Mouse (Mus musculus): Measurements from ENCODE around the gene Izumo2. TPM values are rescaled to one million over a fixed set of nuclear protein-coding genes. Genes with fewer than 3 reads are reported as not detected.

Gene Izumo2
- polyA plus RNA-seq, 1 experiment from 2014 or later = not detected

DNA sequence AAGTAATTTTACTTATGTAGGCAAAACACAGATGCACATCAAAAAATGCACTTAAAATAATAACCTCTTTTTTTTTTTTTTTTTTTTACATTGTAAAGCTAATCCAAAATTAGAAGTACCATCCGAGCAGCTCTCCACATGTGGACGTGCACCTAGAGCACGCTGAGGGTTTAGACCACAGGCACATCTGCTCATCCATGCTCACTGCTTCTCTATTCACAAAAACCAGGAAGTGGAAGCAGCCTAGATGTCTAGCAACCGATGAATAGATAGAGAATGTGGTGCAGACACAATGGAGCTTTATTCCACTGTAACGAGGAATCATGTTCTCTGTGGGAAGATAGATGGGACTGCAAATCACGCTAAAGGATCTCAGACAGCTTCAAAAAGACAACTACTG, 33.4 kb upstream of the Izumo2 start:
- no peak for ATAC-seq (ENCODE audit: insufficient number of reproducible peaks, low FRiP score, low TSS enrichment, low read depth)
- no peaks in the 10 kb centered on the region for H3K9me3 ChIP-seq

DNA sequence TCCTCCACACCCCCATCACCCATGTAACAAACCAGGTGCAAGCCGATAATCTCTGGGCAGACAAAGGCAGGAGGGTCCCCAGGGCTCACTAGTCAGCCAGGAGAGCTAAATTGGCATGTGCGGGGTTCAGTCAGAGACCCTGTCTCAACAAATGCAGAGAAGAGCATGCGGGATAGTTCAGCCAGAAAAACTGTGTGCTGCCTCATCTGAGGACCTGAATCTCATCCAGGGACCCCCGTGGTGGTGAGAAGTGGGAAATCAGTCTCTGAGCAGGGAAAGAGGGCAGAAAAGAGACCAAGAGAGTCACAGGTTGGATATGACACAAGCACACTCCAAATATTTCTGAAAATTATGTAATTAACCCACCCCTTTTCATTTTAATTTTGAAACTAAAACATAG, 32.4 kb upstream of the Izumo2 start:
- Histone ChIP-seq H3K4me1 (peaks cover 2% of the 10 kb centered on the region), H3K9me3 (no peaks in the 10 kb centered on the region), H3K36me3 (no peaks in the 10 kb centered on the region), H3K27ac (no peak overlapping the region), H3K27me3 (peaks cover 6% of the 10 kb centered on the region), H3K4me2 (no peak overlapping the region), H3K4me3 (no peak overlapping the region), H3K9ac (no peak overlapping the region)
- no peak for ATAC-seq (ENCODE audit: insufficient number of reproducible peaks, low FRiP score, low TSS enrichment, low read depth)
- 58% methylated on average over 4 of the region's 4 CpGs for WGBS

More for the DNA sequence above, 33.4 kb upstream of the Izumo2 start:
- WGBS = 85% methylated on average over 6 of the region's 6 CpGs
- H3K4me1 ChIP-seq = peaks cover 6% of the 10 kb centered on the region
- H3K9ac ChIP-seq = no peak overlapping the region
- no peak overlapping the region for H3K4me3 ChIP-seq
- H3K27ac ChIP-seq = no peak overlapping the region
- H3K27me3 ChIP-seq = peaks cover 16% of the 10 kb centered on the region
- no peaks in the 10 kb centered on the region for H3K36me3 ChIP-seq
- H3K4me2 ChIP-seq = no peak overlapping the region

DNA sequence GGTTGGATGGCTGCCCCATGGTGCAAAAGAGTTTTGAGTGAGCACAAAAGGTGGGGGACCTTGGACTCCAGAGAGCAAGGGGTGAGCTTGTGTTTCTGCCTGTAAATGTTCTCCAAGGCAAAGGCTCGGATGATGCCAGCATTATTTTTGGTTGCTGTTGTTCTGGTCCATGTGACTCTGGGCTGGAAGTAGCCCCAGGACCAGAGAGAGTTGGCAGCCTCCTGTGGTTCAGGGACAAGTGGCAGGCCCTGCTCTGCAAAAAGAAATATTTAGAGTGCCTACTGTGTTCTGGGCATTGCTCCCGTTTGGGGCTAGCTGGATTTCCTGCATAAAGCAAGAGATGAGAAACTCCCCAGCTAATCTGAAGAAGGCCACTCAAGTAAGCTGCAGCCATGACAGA, 31.9 kb upstream of the Izumo2 start:
- Histone ChIP-seq H3K4me1 (no peaks in the 10 kb centered on the region), H3K27ac (no peak overlapping the region), H3K36me3 (no peaks in the 10 kb centered on the region), H3K27me3 (peaks cover 1% of the 10 kb centered on the region), H3K9me3 (no peaks in the 10 kb centered on the region), H3K9ac (no peak overlapping the region), H3K4me2 (no peak overlapping the region), H3K4me3 (no peak overlapping the region)
- WGBS = 49% methylated on average over 2 of the region's 2 CpGs
- ATAC-seq (ENCODE audit: insufficient number of reproducible peaks, low FRiP score, low TSS enrichment, low read depth) = no peak

DNA sequence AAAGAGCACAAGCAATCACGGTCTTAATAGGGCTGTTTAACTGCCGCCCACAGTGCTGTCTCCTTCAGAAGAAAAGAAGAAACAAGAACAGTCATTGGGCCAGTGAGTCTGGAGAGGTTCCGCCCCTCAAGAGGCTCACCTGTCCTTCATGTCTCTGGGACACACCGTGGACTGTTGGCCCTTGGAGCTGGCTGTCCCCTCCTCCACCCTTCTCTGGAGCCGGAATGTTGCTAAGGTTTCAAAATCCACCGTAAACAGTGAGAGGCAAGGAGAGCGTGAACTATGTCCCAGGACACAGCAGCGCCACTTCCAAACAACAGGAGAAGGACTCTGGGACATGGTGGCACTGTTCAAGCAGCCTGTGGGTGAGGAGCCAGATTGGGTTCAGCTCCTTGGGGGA, 24.9 kb upstream of the Izumo2 start:
- WGBS = 74% methylated on average over 8 of the region's 8 CpGs
- no peak for ATAC-seq (ENCODE audit: insufficient number of reproducible peaks, low FRiP score, low TSS enrichment, low read depth)

DNA sequence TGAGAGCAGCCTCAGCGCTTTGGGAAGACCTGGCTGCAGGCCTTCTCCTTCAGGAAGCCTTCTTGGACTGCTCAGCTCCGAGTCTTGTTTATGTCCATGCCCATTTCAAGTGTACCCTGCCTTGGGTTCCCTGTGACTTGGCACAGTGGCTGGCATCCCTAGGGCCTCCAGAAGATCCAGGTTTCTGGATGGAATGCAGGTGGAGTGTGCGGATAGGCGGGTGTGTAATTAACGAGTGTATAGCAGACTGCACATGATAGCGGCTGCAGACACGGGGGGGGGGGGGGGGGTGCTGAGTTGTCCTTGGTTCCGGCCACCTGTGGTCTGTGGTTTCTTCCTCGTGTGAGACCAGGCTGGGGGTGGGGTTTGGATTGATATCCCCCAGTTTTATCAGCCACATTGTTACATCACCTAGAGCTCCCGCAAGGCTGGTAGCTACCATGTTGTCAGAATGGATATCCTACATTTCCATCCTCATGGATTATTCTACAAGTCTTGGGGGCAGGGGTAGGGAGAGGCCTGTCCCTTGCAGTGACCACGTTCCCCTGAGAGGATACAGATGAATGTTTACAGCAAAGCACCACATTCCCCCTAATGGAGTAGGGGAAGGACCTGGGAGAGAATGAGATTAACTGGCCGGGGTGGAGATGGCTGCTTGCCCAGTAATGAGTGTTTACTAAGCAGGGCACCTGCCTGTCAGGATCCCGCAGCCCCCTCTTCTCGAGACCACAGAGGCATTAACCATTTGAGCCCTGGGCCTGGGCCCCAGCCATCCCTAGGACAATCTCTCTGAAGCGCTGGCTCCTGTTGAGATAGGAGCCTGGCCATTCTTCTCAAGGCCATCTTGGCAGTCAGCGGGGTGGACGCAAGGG, 22.8 kb upstream of the Izumo2 start:
- Histone ChIP-seq H3K36me3 (no peaks in the 10 kb centered on the region), H3K9ac (no peak overlapping the region), H3K4me3 (no peak overlapping the region), H3K27ac (no peak overlapping the region), H3K9me3 (no peaks in the 10 kb centered on the region), H3K4me2 (no peak overlapping the region), H3K27me3 (no peaks in the 10 kb centered on the region), H3K4me1 (0 out of 2 replicates have a peak, but pooled peaks cover 4% of the 10 kb centered on the region)
- WGBS = 58% methylated on average over 16 of the region's 17 CpGs
- no peak for ATAC-seq (ENCODE audit: insufficient number of reproducible peaks, low FRiP score, low TSS enrichment, low read depth)

More for the DNA sequence above, 24.9 kb upstream of the Izumo2 start:
- Histone ChIP-seq H3K9me3 (no peaks in the 10 kb centered on the region), H3K4me2 (no peak overlapping the region), H3K27ac (no peak overlapping the region), H3K36me3 (no peaks in the 10 kb centered on the region), H3K4me3 (no peak overlapping the region), H3K27me3 (no peaks in the 10 kb centered on the region), H3K4me1 (0 out of 2 replicates have a peak, but pooled peaks cover 4% of the 10 kb centered on the region), H3K9ac (no peak overlapping the region)

DNA sequence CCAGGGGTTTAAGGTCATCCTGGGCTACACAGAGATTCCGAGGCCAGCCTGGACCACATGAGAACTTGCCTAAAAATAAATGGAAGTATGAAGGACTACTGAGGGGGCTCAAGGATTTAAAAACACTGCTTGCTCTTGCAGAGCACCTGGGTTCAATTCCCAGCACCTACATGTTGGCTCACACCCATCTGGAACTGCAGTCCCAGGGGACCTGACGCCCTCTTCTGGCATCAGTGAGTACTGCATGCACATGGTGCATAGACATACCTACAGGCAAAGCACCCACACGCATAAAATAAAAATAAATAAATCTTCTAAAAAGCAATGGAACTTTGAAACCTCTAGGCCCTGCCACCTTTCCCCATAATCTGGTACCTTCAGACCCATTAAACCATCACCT, 19.7 kb upstream of the Izumo2 start:
- Histone ChIP-seq H3K27ac (no peak overlapping the region), H3K36me3 (no peaks in the 10 kb centered on the region), H3K4me1 (0 out of 2 replicates have a peak, but pooled peaks cover 4% of the 10 kb centered on the region), H3K4me2 (no peak overlapping the region), H3K9ac (no peak overlapping the region), H3K27me3 (no peaks in the 10 kb centered on the region), H3K9me3 (no peaks in the 10 kb centered on the region), H3K4me3 (no peak overlapping the region)
- WGBS = 69% methylated on average over 3 of the region's 3 CpGs
- ATAC-seq (ENCODE audit: insufficient number of reproducible peaks, low FRiP score, low TSS enrichment, low read depth) = no peak

DNA sequence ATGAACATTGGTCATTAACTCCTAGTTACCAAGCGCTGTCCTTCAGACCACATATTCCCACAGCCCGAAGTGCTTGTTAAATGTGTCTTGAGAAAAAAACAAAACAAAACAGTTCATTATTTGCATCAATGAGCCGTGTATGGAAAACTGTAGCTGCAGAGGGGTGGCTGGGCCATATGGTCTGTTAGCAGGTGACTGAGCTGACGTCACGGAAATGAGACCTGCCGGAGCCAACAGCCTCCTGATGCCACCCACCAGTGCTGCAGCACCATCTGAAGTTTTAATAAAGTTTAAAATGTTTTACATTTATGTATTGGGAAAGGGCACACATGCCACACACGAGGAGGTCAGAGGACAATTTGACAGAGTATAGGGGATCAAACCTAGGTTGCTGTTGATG, 19.2 kb upstream of the Izumo2 start:
- WGBS = 79% methylated on average over 7 of the region's 7 CpGs
- H3K4me2 ChIP-seq = no peak overlapping the region
- 0 out of 2 replicates have a peak, but pooled peaks cover 4% of the 10 kb centered on the region for H3K4me1 ChIP-seq
- ATAC-seq (ENCODE audit: insufficient number of reproducible peaks, low FRiP score, low TSS enrichment, low read depth) = no peak
- no peaks in the 10 kb centered on the region for H3K36me3 ChIP-seq
- no peaks in the 10 kb centered on the region for H3K9me3 ChIP-seq
- H3K4me3 ChIP-seq = no peak overlapping the region
- H3K9ac ChIP-seq = no peak overlapping the region
- no peak overlapping the region for H3K27ac ChIP-seq
- no peaks in the 10 kb centered on the region for H3K27me3 ChIP-seq

DNA sequence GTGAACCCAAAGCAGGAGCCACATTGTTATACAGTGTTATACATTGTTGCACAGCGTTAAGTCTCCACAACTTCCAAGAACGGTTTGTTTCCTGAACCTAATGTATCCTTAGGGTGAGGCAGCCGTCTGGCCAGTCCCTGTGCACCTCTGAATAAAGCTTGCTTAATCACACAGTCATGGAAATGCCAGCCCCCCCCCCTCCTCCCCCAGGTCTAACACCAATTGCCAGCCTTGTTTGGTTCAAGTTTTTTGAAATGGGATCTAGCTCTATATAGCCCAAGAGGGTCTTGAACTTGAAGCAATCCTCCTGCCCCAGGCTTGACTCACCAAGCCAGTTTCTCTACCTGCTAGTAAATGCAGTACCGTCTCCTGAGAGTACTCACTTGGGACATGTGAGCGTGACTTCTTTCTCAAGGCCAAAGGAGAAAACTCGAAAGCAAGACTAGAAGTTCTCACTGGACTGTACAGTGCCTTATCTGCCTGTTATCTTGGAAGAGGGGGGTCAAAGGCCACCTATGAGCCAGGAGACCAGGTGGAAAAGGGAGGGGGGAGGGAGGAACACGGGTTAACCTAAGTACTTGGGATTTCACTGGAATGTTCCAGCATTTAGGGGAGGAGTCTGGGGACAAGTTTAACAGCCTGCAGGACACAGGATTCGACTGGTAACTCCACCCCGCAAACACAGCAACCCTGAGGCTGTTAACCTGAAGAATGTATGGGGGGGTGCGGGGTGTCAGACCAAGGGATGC, 14.9 kb upstream of the Izumo2 start:
- 55% methylated on average over 10 of the region's 10 CpGs for WGBS
- no peak for ATAC-seq (ENCODE audit: insufficient number of reproducible peaks, low FRiP score, low TSS enrichment, low read depth)
- H3K4me3 ChIP-seq = no peak overlapping the region

DNA sequence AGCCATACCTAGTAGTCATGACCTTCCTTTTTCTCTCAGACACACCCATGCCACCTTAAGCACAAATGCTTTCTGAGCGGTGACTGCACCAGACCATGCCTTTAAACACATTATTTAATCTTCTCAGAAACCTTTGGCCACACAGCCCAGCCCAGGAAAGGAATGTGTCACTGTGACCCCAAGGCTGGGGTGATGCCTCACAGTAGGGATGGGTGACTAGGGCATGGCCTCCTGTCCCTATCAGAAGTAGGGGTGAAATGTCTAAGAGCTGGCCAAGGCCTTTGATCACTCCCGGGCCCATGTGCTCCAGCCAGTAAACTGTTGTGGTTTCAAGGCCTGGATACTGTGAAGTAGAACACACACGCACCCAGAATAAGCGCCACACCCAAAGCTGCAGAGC, 13.3 kb upstream of the Izumo2 start:
- Histone ChIP-seq H3K9ac (no peak overlapping the region), H3K36me3 (no peaks in the 10 kb centered on the region), H3K4me1 (peaks cover 14% of the 10 kb centered on the region), H3K4me3 (no peak overlapping the region), H3K27ac (no peak overlapping the region), H3K27me3 (no peaks in the 10 kb centered on the region), H3K9me3 (no peaks in the 10 kb centered on the region), H3K4me2 (no peak overlapping the region)
- 75% methylated on average over 4 of the region's 4 CpGs for WGBS
- no peak for ATAC-seq (ENCODE audit: insufficient number of reproducible peaks, low FRiP score, low TSS enrichment, low read depth)

More for the DNA sequence above, 14.9 kb upstream of the Izumo2 start:
- no peak overlapping the region for H3K4me2 ChIP-seq
- no peak overlapping the region for H3K9ac ChIP-seq
- H3K36me3 ChIP-seq = no peaks in the 10 kb centered on the region
- H3K9me3 ChIP-seq = no peaks in the 10 kb centered on the region
- H3K27ac ChIP-seq = no peak overlapping the region
- peaks cover 14% of the 10 kb centered on the region for H3K4me1 ChIP-seq
- no peaks in the 10 kb centered on the region for H3K27me3 ChIP-seq

DNA sequence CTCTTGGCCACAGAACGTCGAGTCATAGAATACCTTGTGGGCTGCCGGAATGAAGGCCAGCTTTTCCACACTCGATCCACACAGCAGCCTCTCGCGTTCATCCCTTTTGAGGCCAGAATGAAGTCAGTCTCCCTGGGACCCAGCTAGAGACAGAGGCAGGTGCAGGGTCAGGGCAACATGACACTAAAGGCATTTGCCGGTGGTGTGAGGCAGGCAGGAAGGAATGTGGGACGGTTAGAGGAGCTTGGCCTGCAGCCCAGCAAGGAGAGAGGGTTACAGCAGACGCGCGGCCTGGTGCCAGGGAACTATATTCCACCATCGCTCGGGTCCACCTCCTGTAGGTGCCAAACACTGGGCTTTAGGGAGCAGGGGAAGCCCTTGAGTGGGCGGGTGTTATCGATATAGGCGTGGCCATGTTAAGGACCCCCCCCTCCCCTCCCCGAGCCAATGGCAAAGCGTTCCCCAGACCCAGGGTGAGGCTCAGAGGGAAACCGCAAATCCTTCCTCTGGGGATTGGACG, 11.3 kb upstream of the Izumo2 start:
- Histone ChIP-seq H3K4me2 (peak overlapping the region; percentile 14; the same call in 1 of the 2 replicates), H3K4me1 (peaks cover 14% of the 10 kb centered on the region), H3K9ac (no peak overlapping the region), H3K27me3 (no peaks in the 10 kb centered on the region), H3K4me3 (no peak overlapping the region), H3K9me3 (no peaks in the 10 kb centered on the region), H3K27ac (peak overlapping the region; percentile 68), H3K36me3 (no peaks in the 10 kb centered on the region)
- ATAC-seq (ENCODE audit: insufficient number of reproducible peaks, low FRiP score, low TSS enrichment, low read depth) = peak; percentile 56
- WGBS = 8% methylated on average over 20 of the region's 20 CpGs

DNA sequence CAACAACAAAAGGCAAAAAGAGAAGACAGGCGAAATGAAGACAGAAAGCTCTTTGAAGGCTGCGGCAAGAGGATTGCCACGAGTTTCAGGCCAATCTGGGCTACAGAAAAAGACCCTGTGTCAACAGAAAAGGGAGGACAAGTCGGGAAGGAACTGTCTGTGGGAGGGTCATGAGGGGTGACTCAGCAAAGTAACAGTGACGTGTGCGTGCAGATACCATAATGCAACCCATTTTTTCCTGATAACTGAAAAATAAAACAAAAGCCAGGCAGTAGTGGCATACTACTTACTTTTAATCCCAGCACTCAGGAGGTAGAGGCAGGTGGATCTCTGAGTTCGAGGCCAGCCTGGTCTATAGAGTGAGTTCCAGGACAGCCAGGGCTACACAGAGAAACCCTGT, 10.6 kb upstream of the Izumo2 start:
- no peak overlapping the region for H3K4me3 ChIP-seq
- 57% methylated on average over 7 of the region's 7 CpGs for WGBS
- H3K36me3 ChIP-seq = no peaks in the 10 kb centered on the region
- H3K4me2 ChIP-seq = no peak overlapping the region
- H3K9ac ChIP-seq = no peak overlapping the region
- H3K27me3 ChIP-seq = no peaks in the 10 kb centered on the region
- no peaks in the 10 kb centered on the region for H3K9me3 ChIP-seq
- no peak for ATAC-seq (ENCODE audit: insufficient number of reproducible peaks, low FRiP score, low TSS enrichment, low read depth)
- no peak overlapping the region for H3K27ac ChIP-seq
- peaks cover 14% of the 10 kb centered on the region for H3K4me1 ChIP-seq

DNA sequence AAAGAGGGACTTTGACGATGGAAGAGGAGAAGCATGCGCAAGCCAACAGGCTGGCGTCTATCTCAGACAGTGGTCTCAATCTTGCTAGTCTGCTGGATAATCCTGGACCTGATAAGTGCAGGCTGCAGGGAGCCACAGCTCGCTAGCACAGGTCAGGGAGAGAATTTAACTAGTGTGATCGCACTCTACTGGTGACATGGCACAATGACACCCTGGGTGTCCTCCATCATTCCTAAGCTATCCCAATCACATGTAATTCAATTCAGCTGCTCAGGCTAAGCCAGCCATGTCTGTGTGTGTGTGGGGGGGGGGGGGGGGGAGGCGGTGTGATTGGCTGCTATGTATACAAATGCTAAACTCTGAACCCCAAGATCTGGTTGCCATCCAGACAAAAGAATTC, 6.6 kb upstream of the Izumo2 start:
- Histone ChIP-seq H3K4me1 (peaks cover 11% of the 10 kb centered on the region), H3K27ac (no peak overlapping the region), H3K4me3 (no peak overlapping the region), H3K27me3 (no peaks in the 10 kb centered on the region), H3K36me3 (no peaks in the 10 kb centered on the region), H3K9ac (no peak overlapping the region), H3K9me3 (no peaks in the 10 kb centered on the region), H3K4me2 (no peak overlapping the region)
- no peak for ATAC-seq (ENCODE audit: insufficient number of reproducible peaks, low FRiP score, low TSS enrichment, low read depth)
- 9% methylated on average over 6 of the region's 6 CpGs for WGBS

Measured in limb, embryonic 15.5 days (tissue).